Mouse (Mus musculus): Measurements from ENCODE around the gene Wnt10a. TPM values are rescaled to one million over a fixed set of nuclear protein-coding genes. Genes with fewer than 3 reads are reported as not detected.

Wnt10a gene
- total and polyA plus RNA-seq, 3 experiments = not detected

- intact Hi-C loops (cut with DNase I) = no loop called here
These were observed 33.4 kb downstream of the Wnt10a start for GRCm38 (mm10) chr1:74824518-74825302.

GRCm38 (mm10) chr1:74830061-74830460, 38.7 kb downstream of the Wnt10a start:
- intact Hi-C loops (cut with DNase I) = no loop called here
- Histone ChIP-seq H3K27me3 (ENCODE audit: control insufficient read depth, insufficient read depth, low read length) (0 out of 2 replicates have a peak, but pooled peaks cover 3% of the 10 kb centered on the region), H3K4me1 (ENCODE audit: control insufficient read depth, insufficient read depth, low read length) (no peaks in the 10 kb centered on the region), H3K4me3 (no peak overlapping the region), H3K9ac (ENCODE audit: low read depth, low read length) (no peak overlapping the region), H3K79me2 (replicated peaks; ENCODE audit: control insufficient read depth, insufficient read depth, low read length) (no peaks in the 10 kb centered on the region), H3K27ac (no peak overlapping the region), H3K36me3 (ENCODE audit: control insufficient read depth, insufficient read depth, low read length) (no peaks in the 10 kb centered on the region)
- TF ChIP-seq CTCF (IDR thresholded peaks at IDR 0.05) (no peak), POLR2A (IDR thresholded peaks at IDR 0.05; ENCODE audit: insufficient read depth, low read depth, low read length) (no peak), EP300 (IDR thresholded peaks at IDR 0.05; ENCODE audit: insufficient read depth, low read depth, low read length) (no peak)
- no peak for DNase-seq
- 65% methylated on average over 9 of the region's 9 CpGs for WGBS

More at GRCm38 (mm10) chr1:74824518-74825302, 33.4 kb downstream of the Wnt10a start:
- TF ChIP-seq POLR2A (IDR thresholded peaks at IDR 0.05; ENCODE audit: insufficient read depth, low read depth, low read length) (no peak), CTCF (IDR thresholded peaks at IDR 0.05) (no peak), EP300 (IDR thresholded peaks at IDR 0.05; ENCODE audit: insufficient read depth, low read depth, low read length) (no peak)
- Histone ChIP-seq H3K79me2 (replicated peaks; ENCODE audit: control insufficient read depth, insufficient read depth, low read length) (no peaks in the 10 kb centered on the region), H3K4me3 (no peak overlapping the region), H3K9ac (ENCODE audit: low read depth, low read length) (no peak overlapping the region), H3K27ac (no peak overlapping the region), H3K36me3 (ENCODE audit: control insufficient read depth, insufficient read depth, low read length) (no peaks in the 10 kb centered on the region), H3K27me3 (ENCODE audit: control insufficient read depth, insufficient read depth, low read length) (0 out of 2 replicates have a peak, but pooled peaks cover 1% of the 10 kb centered on the region), H3K4me1 (ENCODE audit: control insufficient read depth, insufficient read depth, low read length) (no peaks in the 10 kb centered on the region)
- no peak for DNase-seq
- 37% methylated on average over 14 of the region's 14 CpGs for WGBS

GRCm38 (mm10) chr1:74833255-74833654, 41.9 kb downstream of the Wnt10a start:
- H3K9ac ChIP-seq (ENCODE audit: low read depth, low read length) = no peak overlapping the region
- intact Hi-C loops (cut with DNase I) = no loop called here
- H3K4me3 ChIP-seq = no peak overlapping the region
- H3K36me3 ChIP-seq (ENCODE audit: control insufficient read depth, insufficient read depth, low read length) = no peaks in the 10 kb centered on the region
- TF ChIP-seq POLR2A (IDR thresholded peaks at IDR 0.05; ENCODE audit: insufficient read depth, low read depth, low read length) (no peak), EP300 (IDR thresholded peaks at IDR 0.05; ENCODE audit: insufficient read depth, low read depth, low read length) (no peak), CTCF (IDR thresholded peaks at IDR 0.05) (no peak)
- H3K27me3 ChIP-seq (ENCODE audit: control insufficient read depth, insufficient read depth, low read length) = peaks cover 2% of the 10 kb centered on the region; the same call in 1 of the 2 replicates
- no peaks in the 10 kb centered on the region for H3K79me2 ChIP-seq (replicated peaks; ENCODE audit: control insufficient read depth, insufficient read depth, low read length)
- no peak overlapping the region for H3K27ac ChIP-seq
- H3K4me1 ChIP-seq (ENCODE audit: control insufficient read depth, insufficient read depth, low read length) = no peaks in the 10 kb centered on the region
- DNase-seq = no peak
- WGBS = 77% methylated on average over 3 of the region's 3 CpGs

GRCm38 (mm10) chr1:74843090-74843489, 51.8 kb downstream of the Wnt10a start:
- intact Hi-C loops (cut with DNase I) = no loop called here
- no peak overlapping the region for H3K27ac ChIP-seq
- no peaks in the 10 kb centered on the region for H3K4me1 ChIP-seq (ENCODE audit: control insufficient read depth, insufficient read depth, low read length)
- no peaks in the 10 kb centered on the region for H3K79me2 ChIP-seq (replicated peaks; ENCODE audit: control insufficient read depth, insufficient read depth, low read length)
- TF ChIP-seq EP300 (IDR thresholded peaks at IDR 0.05; ENCODE audit: insufficient read depth, low read depth, low read length) = no peak
- TF ChIP-seq POLR2A (IDR thresholded peaks at IDR 0.05; ENCODE audit: insufficient read depth, low read depth, low read length) = no peak
- no peak for TF ChIP-seq CTCF (IDR thresholded peaks at IDR 0.05)
- no peak overlapping the region for H3K4me3 ChIP-seq
- no peaks in the 10 kb centered on the region for H3K36me3 ChIP-seq (ENCODE audit: control insufficient read depth, insufficient read depth, low read length)
- 67% methylated on average over 5 of the region's 5 CpGs for WGBS
- DNase-seq = no peak
- no peak overlapping the region for H3K9ac ChIP-seq (ENCODE audit: low read depth, low read length)
- no peaks in the 10 kb centered on the region; the same call in 1 of the 2 replicates for H3K27me3 ChIP-seq (ENCODE audit: control insufficient read depth, insufficient read depth, low read length)

- no peak for DNase-seq
- intact Hi-C loops (cut with DNase I) = no loop called here
- H3K27me3 ChIP-seq (ENCODE audit: control insufficient read depth, insufficient read depth, low read length) = peaks cover 8% of the 10 kb centered on the region
- no peak overlapping the region for H3K4me3 ChIP-seq
- H3K4me1 ChIP-seq (ENCODE audit: control insufficient read depth, insufficient read depth, low read length) = no peaks in the 10 kb centered on the region
- TF ChIP-seq POLR2A (IDR thresholded peaks at IDR 0.05; ENCODE audit: insufficient read depth, low read depth, low read length) (no peak), EP300 (IDR thresholded peaks at IDR 0.05; ENCODE audit: insufficient read depth, low read depth, low read length) (no peak), CTCF (IDR thresholded peaks at IDR 0.05) (no peak)
- H3K79me2 ChIP-seq (replicated peaks; ENCODE audit: control insufficient read depth, insufficient read depth, low read length) = no peaks in the 10 kb centered on the region
- H3K27ac ChIP-seq = no peak overlapping the region
- 21% methylated on average over 9 of the region's 9 CpGs for WGBS
- no peak overlapping the region for H3K9ac ChIP-seq (ENCODE audit: low read depth, low read length)
- H3K36me3 ChIP-seq (ENCODE audit: control insufficient read depth, insufficient read depth, low read length) = no peaks in the 10 kb centered on the region
These were observed 55.0 kb downstream of the Wnt10a start for GRCm38 (mm10) chr1:74846341-74846740.

GRCm38 (mm10) chr1:74848946-74849345, 57.6 kb downstream of the Wnt10a start:
- H3K4me3 ChIP-seq = no peak overlapping the region
- TF ChIP-seq EP300 (IDR thresholded peaks at IDR 0.05; ENCODE audit: insufficient read depth, low read depth, low read length) = no peak
- TF ChIP-seq POLR2A (IDR thresholded peaks at IDR 0.05; ENCODE audit: insufficient read depth, low read depth, low read length) = no peak
- TF ChIP-seq CTCF (IDR thresholded peaks at IDR 0.05) = no peak
- no peak overlapping the region for H3K27ac ChIP-seq
- WGBS = 62% methylated on average over 5 of the region's 5 CpGs
- peaks cover 11% of the 10 kb centered on the region for H3K27me3 ChIP-seq (ENCODE audit: control insufficient read depth, insufficient read depth, low read length)
- DNase-seq = no peak
- no peaks in the 10 kb centered on the region for H3K36me3 ChIP-seq (ENCODE audit: control insufficient read depth, insufficient read depth, low read length)
- no peaks in the 10 kb centered on the region for H3K4me1 ChIP-seq (ENCODE audit: control insufficient read depth, insufficient read depth, low read length)
- intact Hi-C loops (cut with DNase I) = no loop called here
- no peak overlapping the region for H3K9ac ChIP-seq (ENCODE audit: low read depth, low read length)
- H3K79me2 ChIP-seq (replicated peaks; ENCODE audit: control insufficient read depth, insufficient read depth, low read length) = no peaks in the 10 kb centered on the region

Measured in heart, adult 2 months (tissue).